Mouse (Mus musculus): ENCODE measurements around the gene Acbd3. TPM values are rescaled to one million over a fixed set of nuclear protein-coding genes. Genes with fewer than 3 reads are reported as not detected.
A peak's percentile ranks its signal among the peaks of the same experiment; 100 is the strongest.

The Acbd3 gene
- polyA plus RNA-seq, 1 experiment, result 14.8 TPM

DNA sequence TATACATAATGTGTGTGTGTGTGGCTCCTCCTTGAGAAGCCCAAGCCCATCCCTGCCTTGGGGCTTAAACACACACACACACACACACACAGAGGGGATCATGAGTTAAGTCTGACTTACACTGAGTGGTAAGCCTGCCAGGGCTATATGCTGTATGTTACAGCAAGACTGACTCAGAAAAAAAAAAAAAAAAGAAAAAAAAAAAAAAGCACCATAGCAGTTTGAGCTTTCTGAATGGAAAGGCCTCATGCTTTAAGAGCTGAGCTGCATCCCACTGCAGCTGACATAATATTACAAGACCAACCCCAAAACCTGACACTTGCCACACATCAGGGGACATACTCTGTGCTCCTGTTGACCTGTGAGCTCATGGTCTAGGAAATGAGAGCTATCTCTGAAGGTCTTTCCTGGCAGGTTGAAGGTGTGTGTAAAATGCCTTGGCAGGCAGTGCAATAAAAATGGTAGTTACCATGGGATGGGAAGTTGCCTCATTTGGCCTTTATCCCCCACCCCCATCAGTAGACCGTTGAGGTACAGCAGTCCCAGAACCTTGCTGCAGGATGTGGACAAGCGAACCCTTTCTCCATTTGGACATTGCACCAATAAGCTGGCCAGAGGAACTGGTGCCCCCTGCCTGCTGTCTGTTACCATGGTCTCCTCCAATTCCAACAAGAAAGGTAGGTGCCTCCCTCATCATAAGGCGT lies 31.6 kb downstream of the Acbd3 start:
- TF ChIP-seq POLR2A (IDR thresholded peaks at IDR 0.05; ENCODE audit: control insufficient read depth, extremely low read depth, insufficient read depth, low read length, poor library complexity) (no peak), CTCF (IDR thresholded peaks at IDR 0.05; ENCODE audit: borderline replicate concordance, control insufficient read depth, extremely low read depth, insufficient read depth, low read length, poor library complexity) (no peak)
- no peak for DNase-seq
- H3K4me1 ChIP-seq (replicated peaks; ENCODE audit: control insufficient read depth, insufficient read depth, low read length), result no peaks in the 10 kb centered on the region
- 83% methylated on average over 3 of the region's 3 CpGs for WGBS
- no peak overlapping the region for H3K27ac ChIP-seq (ENCODE audit: control insufficient read depth, insufficient read depth, low read length)
- no peak overlapping the region for H3K4me3 ChIP-seq (ENCODE audit: control insufficient read depth, insufficient read depth, low read length)
- H3K36me3 ChIP-seq (ENCODE audit: control insufficient read depth, insufficient read depth, low read length), result peaks cover 21% of the 10 kb centered on the region
- H3K27me3 ChIP-seq (ENCODE audit: control insufficient read depth, insufficient read depth, low read length), result no peaks in the 10 kb centered on the region

DNA sequence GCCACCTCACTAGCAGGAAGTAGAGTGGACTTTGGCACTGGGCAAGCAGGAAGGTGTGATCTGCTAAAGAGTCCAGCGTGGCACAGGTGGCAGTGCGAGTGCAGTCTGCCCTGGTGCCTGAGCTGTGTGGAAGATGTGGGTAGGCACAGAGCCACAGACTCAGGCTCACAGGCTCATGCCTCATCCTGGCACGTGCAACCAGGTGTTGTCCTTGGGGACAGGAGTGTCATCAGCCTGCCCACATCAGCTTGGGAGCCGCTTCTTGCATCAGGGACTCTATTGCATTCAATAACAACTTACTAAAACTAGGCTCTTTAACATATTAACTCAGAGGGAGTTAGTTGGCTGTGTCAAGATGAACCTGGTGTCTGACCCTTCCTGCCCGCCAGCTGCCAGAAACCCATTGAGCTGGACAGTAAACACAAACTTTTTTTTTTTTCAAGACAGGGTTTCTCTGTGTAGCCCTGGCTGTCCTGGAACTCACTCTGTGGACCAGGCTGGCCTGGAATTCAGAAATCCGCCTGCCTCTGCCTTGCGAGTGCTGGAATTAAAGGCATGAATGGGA lies 32.2 kb downstream of the Acbd3 start:
- H3K27ac ChIP-seq (ENCODE audit: control insufficient read depth, insufficient read depth, low read length), result no peak overlapping the region
- peaks cover 14% of the 10 kb centered on the region for H3K36me3 ChIP-seq (ENCODE audit: control insufficient read depth, insufficient read depth, low read length)
- H3K4me1 ChIP-seq (replicated peaks; ENCODE audit: control insufficient read depth, insufficient read depth, low read length), result no peaks in the 10 kb centered on the region
- H3K27me3 ChIP-seq (ENCODE audit: control insufficient read depth, insufficient read depth, low read length), result no peaks in the 10 kb centered on the region
- WGBS, result 88% methylated on average over 7 of the region's 7 CpGs
- DNase-seq, result no peak
- TF ChIP-seq POLR2A (IDR thresholded peaks at IDR 0.05; ENCODE audit: control insufficient read depth, extremely low read depth, insufficient read depth, low read length, poor library complexity) (no peak), CTCF (IDR thresholded peaks at IDR 0.05; ENCODE audit: borderline replicate concordance, control insufficient read depth, extremely low read depth, insufficient read depth, low read length, poor library complexity) (no peak)
- H3K4me3 ChIP-seq (ENCODE audit: control insufficient read depth, insufficient read depth, low read length), result no peak overlapping the region

DNA sequence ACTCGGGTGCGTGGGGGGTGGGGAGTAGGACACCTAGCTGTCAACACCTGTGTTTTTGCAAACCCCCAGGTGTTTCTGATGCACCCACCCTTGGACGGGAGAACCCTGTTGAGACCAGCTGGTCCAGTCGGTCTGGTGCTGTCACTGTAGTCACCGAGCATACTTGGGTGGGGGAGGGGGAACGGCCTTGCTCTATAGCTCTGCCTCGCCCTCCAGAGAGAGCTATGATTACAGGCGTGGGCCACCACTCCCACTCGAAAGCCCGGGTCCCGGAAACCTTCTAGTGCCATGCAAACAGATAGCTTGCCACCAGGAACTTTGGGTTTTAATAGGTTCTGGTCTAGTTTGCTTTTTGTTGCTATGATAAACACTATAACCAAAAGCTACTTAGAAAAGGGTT lies 36.3 kb downstream of the Acbd3 start:
- no peak for TF ChIP-seq CTCF (IDR thresholded peaks at IDR 0.05; ENCODE audit: borderline replicate concordance, control insufficient read depth, extremely low read depth, insufficient read depth, low read length, poor library complexity)
- no peak for TF ChIP-seq POLR2A (IDR thresholded peaks at IDR 0.05; ENCODE audit: control insufficient read depth, extremely low read depth, insufficient read depth, low read length, poor library complexity)
- WGBS, result 92% methylated on average over 11 of the region's 11 CpGs
- H3K27ac ChIP-seq (ENCODE audit: control insufficient read depth, insufficient read depth, low read length), result no peak overlapping the region

DNA sequence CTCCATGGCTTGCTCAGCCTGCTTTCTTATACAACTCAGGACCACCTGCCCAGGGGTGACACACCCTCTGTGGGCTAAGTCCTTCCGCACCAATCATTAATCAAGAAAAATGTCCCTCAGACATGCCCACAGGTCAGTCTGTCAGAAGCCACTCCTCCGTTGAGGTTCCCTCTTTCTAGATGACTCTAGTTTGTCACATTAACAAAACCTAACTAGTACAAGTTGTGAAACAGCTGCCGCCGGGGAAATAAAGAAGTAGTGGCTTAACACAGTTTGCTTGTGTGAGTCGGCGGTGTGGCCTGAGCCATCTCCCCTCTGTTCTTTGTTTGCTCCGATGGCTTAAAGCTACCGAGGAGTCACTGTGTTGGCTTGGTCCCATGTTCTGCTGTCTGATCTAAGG lies 36.8 kb downstream of the Acbd3 start:
- WGBS, result 75% methylated on average over 8 of the region's 8 CpGs
- no peak for DNase-seq
- Histone ChIP-seq H3K36me3 (ENCODE audit: control insufficient read depth, insufficient read depth, low read length) (no peaks in the 10 kb centered on the region), H3K4me3 (ENCODE audit: control insufficient read depth, insufficient read depth, low read length) (no peak overlapping the region), H3K27ac (ENCODE audit: control insufficient read depth, insufficient read depth, low read length) (no peak overlapping the region), H3K27me3 (ENCODE audit: control insufficient read depth, insufficient read depth, low read length) (no peaks in the 10 kb centered on the region; the same call in 1 of the 2 replicates), H3K4me1 (replicated peaks; ENCODE audit: control insufficient read depth, insufficient read depth, low read length) (peaks cover 32% of the 10 kb centered on the region)
- TF ChIP-seq POLR2A (IDR thresholded peaks at IDR 0.05; ENCODE audit: control insufficient read depth, extremely low read depth, insufficient read depth, low read length, poor library complexity) (no peak), CTCF (IDR thresholded peaks at IDR 0.05; ENCODE audit: borderline replicate concordance, control insufficient read depth, extremely low read depth, insufficient read depth, low read length, poor library complexity) (no peak)

More for the DNA sequence above, 36.3 kb downstream of the Acbd3 start:
- no peak overlapping the region for H3K4me3 ChIP-seq (ENCODE audit: control insufficient read depth, insufficient read depth, low read length)
- no peaks in the 10 kb centered on the region for H3K36me3 ChIP-seq (ENCODE audit: control insufficient read depth, insufficient read depth, low read length)
- no peaks in the 10 kb centered on the region; the same call in 1 of the 2 replicates for H3K27me3 ChIP-seq (ENCODE audit: control insufficient read depth, insufficient read depth, low read length)
- H3K4me1 ChIP-seq (replicated peaks; ENCODE audit: control insufficient read depth, insufficient read depth, low read length), result peaks cover 27% of the 10 kb centered on the region
- no peak for DNase-seq

DNA sequence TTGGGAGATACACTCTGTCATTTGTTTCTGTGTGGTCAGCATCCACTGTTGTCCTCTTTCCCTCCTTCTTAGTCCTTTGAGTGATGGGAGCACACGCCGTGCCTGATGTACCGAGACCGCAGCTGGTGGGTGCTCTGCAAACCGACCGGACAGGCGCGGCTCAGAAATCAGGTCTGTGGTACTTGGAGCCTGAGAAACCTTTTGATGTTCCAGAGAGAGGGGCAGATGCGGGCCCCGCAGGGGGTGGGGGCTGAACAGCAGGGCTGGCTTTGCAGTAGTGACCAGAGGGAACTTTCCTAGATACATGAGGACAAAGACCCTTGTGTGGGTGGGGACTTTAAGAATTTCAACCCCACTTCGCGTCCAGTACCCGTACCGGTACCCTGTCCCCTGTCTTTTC lies 37.5 kb downstream of the Acbd3 start:
- no peak overlapping the region for H3K27ac ChIP-seq (ENCODE audit: control insufficient read depth, insufficient read depth, low read length)
- H3K4me1 ChIP-seq (replicated peaks; ENCODE audit: control insufficient read depth, insufficient read depth, low read length), result peaks cover 36% of the 10 kb centered on the region
- no peaks in the 10 kb centered on the region for H3K36me3 ChIP-seq (ENCODE audit: control insufficient read depth, insufficient read depth, low read length)
- no peak for TF ChIP-seq CTCF (IDR thresholded peaks at IDR 0.05; ENCODE audit: borderline replicate concordance, control insufficient read depth, extremely low read depth, insufficient read depth, low read length, poor library complexity)
- no peak for DNase-seq
- 27% methylated on average over 14 of the region's 14 CpGs for WGBS
- no peak overlapping the region; the same call in 1 of the 2 replicates for H3K4me3 ChIP-seq (ENCODE audit: control insufficient read depth, insufficient read depth, low read length)
- H3K27me3 ChIP-seq (ENCODE audit: control insufficient read depth, insufficient read depth, low read length), result no peaks in the 10 kb centered on the region; the same call in 1 of the 2 replicates

DNA sequence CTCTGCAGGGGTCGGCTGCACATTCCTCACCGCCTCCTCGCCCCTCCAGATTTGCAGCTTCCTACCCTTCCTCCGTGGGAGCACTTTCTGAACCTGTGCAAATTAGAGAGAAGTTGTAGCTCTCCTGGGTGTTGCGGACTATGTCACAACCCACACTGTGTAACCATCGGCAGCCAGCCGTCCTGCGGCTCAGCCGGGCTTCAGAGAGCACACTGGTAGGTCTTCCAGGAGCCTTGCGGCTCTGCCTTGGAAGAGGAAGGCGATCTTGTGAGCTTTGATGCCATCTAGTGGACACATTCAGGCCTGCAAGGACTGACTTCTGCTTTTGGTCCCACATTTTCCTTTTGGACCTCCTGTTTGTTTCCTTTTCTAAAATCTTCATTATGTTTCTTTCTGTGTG lies 38.0 kb downstream of the Acbd3 start:
- peak; percentile 64; the same call in 1 of the 2 replicates for TF ChIP-seq CTCF (IDR thresholded peaks at IDR 0.05; ENCODE audit: borderline replicate concordance, control insufficient read depth, extremely low read depth, insufficient read depth, low read length, poor library complexity)
- no peak for TF ChIP-seq POLR2A (IDR thresholded peaks at IDR 0.05; ENCODE audit: control insufficient read depth, extremely low read depth, insufficient read depth, low read length, poor library complexity)
- 11% methylated on average over 11 of the region's 11 CpGs for WGBS
- Histone ChIP-seq H3K27me3 (ENCODE audit: control insufficient read depth, insufficient read depth, low read length) (no peaks in the 10 kb centered on the region; the same call in 1 of the 2 replicates), H3K36me3 (ENCODE audit: control insufficient read depth, insufficient read depth, low read length) (no peaks in the 10 kb centered on the region), H3K4me1 (replicated peaks; ENCODE audit: control insufficient read depth, insufficient read depth, low read length) (peaks cover 39% of the 10 kb centered on the region), H3K4me3 (ENCODE audit: control insufficient read depth, insufficient read depth, low read length) (peak overlapping the region; percentile 16; the same call in 1 of the 2 replicates), H3K27ac (ENCODE audit: control insufficient read depth, insufficient read depth, low read length) (no peak overlapping the region)
- DNase-seq, result peak; percentile 82

Data from thymus, adult 2 months (tissue).